Mouse (Mus musculus): ENCODE results near the gene Pon1.

Gene Pon1

DNA sequence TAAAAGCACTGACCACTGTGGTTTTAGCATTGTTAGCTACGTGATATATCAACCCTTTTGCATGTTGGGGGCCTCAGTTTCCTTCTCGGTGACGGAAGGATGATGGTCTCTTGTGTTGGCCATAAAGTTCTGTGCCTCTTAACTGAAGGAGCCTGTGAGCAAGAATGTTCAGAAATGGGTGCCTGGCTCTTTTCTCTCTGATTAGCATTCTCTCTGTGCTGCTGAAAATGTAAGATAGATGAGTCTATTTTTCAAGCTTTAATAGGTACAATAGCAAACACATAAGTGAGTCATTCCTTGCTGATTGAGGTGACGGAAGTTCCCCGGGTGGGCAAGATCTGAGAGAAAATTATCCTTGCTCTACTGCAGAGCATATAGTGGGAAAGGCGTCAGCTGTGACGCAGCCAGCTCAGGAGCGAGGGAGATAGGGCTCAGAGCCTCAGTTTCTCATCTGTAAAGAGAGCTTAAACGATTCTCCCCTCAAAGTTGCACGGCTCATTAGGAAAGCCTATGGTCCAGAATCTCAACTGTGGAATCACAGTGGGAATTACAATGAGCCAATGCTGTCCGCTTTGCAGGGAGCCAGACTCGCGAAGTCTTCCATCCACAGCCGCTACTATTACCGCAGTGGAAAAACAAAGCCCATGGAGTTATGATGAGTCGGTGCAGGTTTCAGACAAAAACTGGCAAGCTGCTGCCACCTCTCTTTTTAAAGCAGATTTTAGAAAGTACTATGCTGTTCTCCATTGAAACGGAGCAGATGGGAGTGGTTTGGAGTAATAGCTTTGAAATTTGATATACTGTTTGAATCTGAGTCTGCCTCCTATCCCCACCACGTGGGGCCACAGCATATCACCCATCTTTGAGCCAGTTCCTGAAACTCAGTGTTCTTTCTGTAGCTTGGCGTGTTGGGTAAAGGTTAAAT is 15.5 kb downstream of the Pon1 start:
- DNase-seq (ENCODE audit: extremely low read depth, low read depth) = no peak

DNA sequence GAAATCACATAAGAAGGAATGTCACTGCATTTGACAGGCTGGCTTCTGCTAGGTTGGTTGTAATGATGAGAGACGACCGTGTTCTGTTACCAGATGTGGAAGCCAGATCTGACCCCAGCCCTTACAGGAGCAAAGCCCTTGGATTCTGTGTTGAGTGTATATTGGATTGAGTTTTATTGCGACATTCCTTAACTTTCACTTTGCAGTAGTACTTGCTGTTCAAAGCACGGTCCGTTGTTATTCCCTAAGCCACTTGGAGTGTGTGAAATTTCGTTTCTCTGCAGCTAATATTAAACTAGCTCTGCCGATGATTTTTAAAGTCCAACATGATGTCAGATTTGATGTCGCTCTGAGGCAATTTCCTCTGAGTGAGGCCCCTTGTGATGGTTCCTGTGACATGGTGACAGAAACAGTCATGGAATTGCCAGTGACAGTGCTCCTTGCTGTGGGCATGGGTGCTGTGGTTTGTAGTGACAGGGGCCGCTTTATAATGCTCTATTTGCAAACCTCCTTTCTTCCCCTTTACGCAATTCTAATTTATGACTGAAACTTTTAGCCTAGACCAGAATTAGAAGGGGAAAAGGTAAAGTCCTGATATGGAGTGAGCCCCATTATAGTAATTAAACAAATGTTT is 19.4 kb downstream of the Pon1 start:
- no peak for DNase-seq (ENCODE audit: extremely low read depth, low read depth)

DNA sequence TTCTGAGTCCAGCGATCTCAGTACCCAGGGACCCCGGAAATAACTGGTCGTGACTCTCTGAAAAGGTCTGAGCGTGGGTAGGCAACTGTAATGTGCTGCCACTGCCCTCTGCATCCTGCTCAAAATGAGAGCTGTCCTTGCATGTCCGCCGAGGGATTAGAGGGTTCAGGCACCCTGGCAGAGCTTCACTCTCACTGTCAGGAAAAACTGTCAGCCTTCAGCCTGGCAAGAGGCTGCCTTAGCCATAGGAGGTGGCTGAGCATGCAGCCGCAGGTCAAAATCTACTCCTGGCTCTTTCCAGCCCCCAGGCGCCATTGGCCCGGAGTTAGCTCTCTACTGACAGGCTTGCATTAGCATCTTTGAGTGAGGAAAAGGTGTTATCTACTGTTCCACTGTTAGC is 21.2 kb downstream of the Pon1 start:
- DNase-seq (ENCODE audit: extremely low read depth, low read depth) = no peak

DNA sequence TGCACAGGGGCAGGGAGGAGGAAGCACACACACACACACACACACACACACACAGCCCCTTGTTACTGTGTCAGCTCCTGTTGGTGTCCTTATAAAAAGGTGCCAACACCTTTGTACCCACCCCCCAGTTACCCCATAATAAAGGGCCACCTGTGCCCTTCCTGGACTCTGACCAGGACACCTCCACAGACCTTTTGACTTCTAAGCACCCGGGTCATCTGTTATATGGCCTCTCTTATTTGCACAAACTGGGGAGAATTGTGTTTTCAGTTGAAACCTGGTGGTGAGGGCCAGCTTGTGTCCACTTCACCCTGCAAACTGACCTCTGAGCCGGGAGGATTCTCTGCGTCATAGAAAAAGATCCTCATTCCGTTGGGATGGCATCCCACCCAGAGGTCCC is 22.3 kb downstream of the Pon1 start:
- no peak for DNase-seq (ENCODE audit: extremely low read depth, low read depth)

DNA sequence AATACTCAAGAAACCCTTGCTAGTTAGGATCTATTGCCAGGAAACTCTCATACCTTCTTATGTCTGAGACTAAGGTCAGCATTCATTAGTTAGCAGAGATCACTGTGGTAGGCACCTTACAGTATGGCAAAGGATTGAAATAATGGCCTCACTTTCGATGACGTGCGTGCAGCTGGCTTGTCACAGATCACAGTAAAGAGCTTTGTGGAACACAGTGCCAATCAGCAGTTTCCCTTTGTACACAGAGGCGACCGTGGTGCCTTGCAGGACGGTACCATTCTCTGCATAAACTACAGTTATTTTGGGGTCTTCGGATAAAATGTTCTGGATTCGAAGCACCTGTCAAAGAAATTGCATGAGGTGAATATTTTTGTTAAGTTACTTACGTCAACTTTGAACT is 25.6 kb downstream of the Pon1 start:
- no peak for DNase-seq (ENCODE audit: extremely low read depth, low read depth)

DNA sequence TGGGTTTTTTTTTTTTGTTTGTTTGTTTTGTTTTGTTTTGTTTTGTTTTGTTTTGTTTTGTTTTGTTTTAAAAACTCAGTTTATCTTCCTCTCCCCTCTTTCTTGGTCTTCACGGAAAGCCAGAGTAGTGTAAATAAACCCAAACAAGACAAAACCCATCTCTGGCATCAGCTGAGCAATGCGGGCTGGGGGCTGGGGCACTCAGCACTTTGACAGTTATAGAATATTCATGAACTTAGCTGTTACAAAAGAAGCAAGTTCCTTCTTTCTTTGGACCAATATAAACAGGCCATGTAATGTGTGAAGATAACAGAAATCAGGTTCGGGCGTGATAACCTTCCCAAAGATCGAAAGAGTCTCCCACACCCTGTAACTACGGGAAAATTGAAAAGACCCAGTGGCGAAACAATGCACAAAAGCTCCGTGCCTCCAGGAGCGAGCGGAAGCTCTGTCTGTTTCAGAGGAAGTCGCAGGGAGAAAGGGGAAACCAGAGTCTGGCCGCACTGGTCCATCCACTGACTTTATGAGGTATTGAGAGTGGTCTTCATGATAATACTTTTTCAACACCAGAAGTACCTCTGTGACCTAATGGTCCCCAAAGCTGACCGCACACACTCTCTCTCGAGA is 26.6 kb downstream of the Pon1 start:
- no peak for DNase-seq (ENCODE audit: extremely low read depth, low read depth)

DNA sequence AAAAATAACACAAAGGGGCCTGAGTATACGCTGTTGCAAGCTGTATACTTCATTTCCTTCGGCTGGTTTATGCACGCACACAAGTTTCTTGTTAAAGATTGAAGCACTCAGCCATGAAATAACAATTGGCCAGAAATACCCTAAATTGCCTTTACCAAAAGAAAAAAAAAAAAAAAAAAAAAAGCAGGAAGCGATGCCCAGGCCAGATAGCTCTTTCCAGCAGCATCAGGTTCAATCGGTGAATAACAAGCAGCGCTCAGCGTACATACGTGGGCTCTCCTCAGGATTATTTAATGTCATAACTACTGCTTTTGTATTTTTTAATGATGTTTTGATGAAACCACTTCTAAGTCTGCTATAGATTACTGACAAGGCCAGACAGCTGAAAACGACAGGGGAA is 28.9 kb downstream of the Pon1 start:
- peak; percentile 52 for DNase-seq (ENCODE audit: extremely low read depth, low read depth)

DNA sequence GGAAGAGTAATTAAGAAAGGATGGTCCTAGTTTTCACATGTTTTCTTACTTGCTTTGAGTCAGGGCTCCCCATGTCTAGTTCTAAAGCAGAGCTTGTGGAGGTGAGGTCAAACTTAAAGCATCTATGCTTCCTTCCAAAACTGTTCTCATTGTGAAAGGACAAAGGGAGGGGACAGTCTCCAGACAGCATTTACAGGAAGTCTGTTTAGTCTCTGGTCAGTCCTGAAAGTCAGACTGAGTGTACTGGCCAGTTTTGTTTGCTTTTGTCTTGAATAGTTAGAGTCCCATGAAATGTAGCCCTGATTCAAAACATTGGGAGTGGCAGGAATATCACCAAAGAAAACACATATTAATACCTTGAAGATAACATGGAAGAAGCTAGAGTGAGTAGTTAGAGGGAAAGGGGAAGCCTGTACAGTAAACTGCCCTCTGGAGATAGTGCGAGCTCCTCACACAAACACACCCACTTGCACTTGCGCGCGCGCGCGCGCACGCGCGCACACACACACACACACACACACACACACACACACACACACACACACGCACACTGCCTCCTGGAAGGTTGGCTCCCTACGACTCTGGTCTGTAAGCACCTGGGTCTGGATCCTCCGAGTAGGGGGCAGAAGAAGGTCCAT is 30.1 kb downstream of the Pon1 start:
- DNase-seq (ENCODE audit: extremely low read depth, low read depth) = peak; percentile 65

DNA sequence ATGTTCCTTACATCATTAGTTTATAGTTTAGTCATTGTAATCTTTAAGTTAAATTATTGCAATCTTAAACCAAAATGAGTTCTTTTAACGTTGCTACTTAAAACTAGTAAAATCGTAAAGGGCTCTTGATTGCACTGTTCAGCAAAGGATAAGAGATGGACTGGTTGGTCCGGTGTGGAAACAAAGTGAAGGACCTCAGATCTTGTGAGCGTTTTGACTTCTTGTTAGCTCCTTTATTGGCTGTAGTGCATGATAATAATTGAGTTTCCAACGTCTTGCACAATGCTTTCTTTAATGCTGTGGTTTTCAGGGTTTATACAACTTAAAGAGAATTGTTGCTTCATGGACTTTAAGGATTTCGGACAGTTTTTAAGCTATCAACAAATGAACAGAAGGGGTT is 31.7 kb downstream of the Pon1 start:
- DNase-seq (ENCODE audit: extremely low read depth, low read depth) = no peak

DNA sequence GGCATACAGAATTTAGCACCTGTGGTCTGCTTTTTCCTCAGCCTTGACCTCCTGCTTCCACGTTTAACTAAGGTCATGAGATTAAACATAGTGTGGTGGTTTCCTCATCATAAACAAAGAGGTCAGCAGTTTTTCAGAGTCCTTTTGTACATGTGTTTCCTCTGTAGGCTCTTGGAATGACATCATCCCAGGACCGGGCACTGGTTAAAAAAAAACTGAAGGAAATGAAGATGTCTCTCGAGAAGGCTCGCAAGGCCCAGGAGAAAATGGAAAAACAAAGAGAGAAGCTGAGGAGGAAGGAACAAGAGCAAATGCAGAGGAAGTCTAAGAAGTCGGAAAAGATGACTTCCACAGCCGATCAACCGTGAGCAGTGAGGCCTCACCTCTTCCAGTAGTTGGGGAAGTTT is 34.4 kb downstream of the Pon1 start:
- DNase-seq (ENCODE audit: extremely low read depth, low read depth) = no peak

DNA sequence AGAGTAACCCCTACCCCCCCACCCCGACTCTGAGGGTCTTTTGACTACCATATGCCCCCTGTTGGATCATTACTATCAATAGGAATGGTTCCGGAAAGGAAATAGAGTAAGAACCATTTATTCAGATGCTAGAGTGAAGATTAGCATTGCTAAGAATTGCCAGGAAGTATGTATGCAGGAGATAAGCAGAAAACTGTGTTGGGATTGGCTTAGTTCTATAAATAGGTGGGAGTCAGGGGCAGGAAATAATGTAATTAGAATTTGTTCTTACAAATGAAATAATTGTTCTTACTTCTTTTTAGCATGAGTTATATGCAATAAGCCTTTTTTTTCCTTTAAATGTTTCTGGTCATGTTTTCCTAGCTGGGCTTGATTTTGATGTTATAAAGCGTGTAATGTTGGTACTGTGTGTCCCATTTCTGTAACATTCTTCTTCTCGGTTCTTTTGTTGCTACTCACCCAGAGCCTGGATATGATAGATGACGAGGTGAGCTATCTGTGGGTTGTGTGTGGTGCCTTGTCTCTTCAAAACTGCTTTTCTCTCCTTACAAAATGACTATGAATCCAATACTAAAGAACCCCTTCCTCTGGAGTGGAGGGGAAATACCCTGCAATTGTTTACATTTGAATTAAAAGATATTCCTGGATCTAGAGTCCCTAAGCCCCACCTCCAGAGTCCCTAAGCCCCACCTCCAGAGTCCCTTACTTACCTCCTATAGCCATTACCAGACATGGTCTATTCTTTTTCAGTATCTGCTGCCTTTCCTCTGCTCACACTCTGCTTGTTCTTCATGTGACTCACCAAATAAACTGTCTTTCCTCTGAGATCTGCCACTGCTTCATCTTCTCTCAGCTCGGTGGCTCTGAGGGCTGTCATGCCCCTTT is 37.0 kb downstream of the Pon1 start:
- peak; percentile 81 for DNase-seq (ENCODE audit: extremely low read depth, low read depth)

DNA sequence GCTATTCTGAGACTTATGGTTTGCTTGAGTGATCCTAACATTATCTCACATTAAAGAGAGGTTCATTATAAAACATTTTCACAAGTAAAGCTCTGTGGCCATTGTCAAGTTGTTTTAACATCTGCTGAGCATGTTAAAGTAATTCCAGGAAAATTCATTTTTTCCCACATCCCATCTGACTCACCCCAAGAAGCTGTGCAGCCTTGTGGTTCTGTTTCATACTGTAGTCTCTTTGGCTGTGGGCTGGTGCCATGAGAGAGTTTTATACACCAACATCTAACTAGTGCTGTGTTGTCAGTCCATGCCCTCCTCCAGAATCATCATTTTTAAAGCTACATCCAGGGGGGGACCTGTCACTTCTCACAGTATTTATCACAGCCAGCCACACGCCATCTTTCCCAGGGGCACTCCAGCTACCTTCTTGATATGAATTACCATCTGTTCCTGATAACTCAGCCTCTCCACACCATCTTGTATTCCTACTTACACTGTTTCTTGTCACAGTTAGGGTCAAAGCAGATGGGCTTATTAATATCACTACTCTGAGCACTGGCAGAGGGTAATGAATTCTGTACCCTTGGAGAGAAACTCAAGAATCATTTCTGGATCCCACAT is 38.3 kb downstream of the Pon1 start:
- peak; percentile 49 for DNase-seq (ENCODE audit: extremely low read depth, low read depth)

DNA sequence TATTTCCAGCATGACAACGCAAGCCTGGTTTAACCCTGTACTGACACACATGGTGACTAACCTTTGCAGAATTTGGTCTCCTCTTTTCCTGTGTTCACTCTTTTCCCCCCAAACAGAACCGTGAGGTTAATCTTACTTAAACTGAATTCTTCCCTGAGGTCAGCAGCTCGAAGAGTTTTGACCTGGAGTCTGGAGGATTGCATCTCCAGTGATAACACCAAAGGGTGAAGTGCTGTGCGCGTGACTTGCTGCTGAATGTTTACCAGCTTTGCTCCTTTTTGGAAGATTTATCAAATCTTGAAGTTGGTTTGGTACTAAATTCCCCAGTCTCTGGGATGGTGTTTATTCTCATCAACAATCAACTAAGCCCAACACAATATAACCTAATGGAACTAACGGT is 39.0 kb downstream of the Pon1 start:
- DNase-seq (ENCODE audit: extremely low read depth, low read depth) = no peak

DNA sequence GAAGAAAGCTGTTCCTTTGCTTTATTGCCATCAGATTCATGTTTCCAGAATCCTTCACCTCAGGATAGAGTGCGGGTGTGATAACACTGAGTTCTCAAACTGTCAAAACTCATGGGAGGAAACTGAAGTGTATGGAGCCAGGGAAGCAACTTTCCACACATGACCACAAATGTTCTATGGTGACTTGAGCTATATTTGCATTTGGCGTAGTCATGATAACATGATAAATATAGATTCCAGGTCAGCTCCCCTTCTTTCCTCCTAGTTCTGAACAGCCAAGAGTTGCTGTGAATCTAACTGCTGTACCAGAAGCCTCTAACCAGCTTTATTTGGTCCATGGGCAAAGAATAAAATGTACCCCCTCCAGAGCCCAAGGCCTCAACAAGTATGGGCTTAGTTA is 41.6 kb downstream of the Pon1 start:
- DNase-seq (ENCODE audit: extremely low read depth, low read depth) = no peak

DNA sequence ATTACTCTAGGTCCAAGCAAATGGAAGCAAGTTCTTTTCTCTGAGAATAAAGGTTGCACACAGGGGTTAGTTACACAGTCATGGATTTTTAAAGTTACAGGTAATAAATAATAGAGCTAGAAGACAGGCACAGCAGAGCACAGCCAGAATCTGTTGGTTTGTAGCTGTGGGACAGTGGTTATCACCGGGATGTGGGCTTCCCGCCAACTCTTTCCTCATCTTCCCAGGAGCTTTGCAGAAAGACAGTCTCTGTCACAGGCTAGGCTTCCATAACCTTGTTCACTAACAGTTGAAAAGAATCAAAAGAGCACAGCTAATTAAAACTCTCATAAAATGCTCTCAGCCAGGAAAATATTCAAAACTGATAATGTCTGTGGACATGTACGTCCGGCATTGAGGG is 42.6 kb downstream of the Pon1 start:
- no peak for DNase-seq (ENCODE audit: extremely low read depth, low read depth)

DNA sequence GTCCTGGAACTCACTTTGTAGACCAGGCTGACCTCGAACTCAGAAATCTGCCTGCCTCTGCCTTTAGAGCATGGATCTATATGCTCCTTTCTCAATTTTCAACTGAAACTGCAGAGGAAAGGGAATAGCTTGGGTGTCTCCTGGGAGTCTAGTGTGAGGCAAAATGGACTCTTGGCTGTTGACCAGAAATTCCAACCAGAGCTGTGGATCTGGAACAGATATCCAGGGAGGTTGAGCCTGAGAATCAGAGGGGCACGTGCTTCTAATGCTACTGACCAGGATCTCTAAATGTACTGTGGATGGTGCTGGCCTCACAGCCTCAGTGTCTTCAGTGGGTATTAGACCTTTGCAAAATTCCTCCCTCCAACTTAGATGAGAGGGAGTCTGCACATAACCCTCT is 43.8 kb downstream of the Pon1 start:
- DNase-seq (ENCODE audit: extremely low read depth, low read depth) = no peak

DNA sequence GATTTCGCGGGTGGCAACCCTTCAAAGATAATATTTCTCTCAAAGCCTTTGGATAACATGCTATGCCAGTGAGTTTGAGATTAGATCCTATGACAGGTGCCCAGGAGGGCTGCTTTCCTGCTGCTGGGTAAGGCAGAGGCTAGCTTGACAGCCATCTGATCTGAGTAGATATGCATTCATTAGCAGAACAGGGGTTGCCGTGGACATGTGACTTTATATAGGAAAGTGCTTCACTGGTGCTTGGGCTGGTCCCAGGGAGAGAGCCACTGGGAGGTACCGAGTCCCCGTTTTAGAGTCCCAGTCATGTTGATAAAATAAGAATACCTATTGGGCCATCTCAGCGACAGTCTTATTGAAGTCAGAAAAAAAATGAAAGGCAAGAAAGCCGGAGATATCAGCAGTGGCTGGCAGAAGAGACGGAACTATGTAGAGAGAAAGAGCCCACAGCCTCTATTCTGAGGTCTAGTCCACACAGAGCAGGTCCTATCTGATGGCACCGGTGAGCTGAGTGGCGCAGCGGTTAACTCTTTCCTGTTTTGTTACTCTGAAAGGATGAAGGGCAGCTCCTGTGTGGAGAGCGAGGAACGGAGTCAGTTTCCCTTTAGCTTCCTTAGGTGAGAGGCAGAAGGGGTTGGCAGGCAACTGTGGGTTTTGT is 46.1 kb downstream of the Pon1 start:
- peak; percentile 38 for DNase-seq (ENCODE audit: extremely low read depth, low read depth)

DNA sequence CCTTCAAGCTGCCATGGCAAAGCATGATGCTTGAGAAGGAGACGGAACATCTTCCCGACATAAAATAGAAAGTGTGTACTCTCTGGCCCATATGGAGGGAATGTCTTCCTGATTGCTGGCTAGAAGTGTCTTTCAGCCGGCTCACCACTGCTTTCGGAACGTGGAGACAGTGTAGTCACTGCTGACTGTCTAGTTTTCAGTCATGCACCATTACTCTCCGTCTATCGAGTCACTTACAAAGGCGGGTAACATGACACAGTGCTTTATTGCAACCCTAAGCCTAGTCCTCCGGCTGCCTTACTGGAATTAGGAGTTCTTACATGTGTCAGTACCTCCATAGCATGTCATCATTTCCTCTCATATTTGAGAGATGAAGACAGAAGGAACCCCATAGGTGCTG is 54.1 kb downstream of the Pon1 start:
- DNase-seq (ENCODE audit: extremely low read depth, low read depth) = no peak

DNA sequence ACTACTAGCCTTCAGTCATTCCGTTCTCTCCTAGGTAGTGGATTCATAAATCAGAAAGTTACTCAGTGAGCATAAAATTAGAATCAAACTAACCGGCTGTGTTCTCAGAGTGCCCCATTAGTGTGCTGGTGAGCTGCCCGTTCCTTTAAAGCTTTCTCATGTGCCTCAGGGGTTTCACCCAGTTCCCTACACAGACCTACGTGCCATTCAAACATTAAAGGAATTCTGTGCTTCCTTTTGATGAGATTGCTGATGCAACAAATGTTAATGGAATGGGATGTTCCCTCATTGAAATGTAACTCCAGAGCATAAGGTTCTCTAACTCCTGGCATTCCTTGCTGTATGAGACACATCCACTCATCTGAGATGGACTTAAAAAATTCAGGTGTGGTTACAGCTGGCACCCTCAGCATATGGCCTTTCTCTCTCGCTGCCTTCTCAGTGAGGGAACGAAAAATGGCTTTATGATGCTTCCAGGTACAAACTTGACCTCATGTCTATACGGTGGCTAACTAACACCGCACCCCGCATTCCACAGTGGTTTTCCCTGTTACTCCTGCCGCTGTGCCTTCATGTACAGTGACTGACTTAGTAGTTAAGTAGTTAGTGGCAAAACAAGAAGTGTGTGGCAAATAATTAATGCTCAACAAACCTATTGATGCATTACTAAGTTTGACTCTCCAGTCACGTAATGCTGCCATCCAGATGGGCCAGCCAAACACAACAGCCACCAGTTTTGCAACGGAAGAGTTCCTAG is 54.7 kb downstream of the Pon1 start:
- DNase-seq (ENCODE audit: extremely low read depth, low read depth) = no peak

All from MEL-GATA-1-ER (cell line).